Mouse (Mus musculus) heart, embryonic 13.5 days (tissue): Measurements from ENCODE around the gene Ache. TPM values are rescaled to one million over a fixed set of nuclear protein-coding genes. Genes with fewer than 3 reads are reported as not detected.
A peak's percentile ranks its signal among the peaks of the same experiment; 100 is the strongest.
"Not testable (repeated sequence)": the region's sequence is repeated elsewhere in the genome, so short reads cannot be mapped to it uniquely, and the experiment has no call there.

Experiments used
- ATAC-seq: fragments of 200-750 bp; cut with Nextera tagmentation; 2 replicates; pipeline ENCODE4 v1.8.0; 2017; ENCODE audit warnings: moderate TSS enrichment; ENCODE audit not compliant: insufficient number of reproducible peaks, low FRiP score, low TSS enrichment; ENCODE audit errors: extremely low read depth
- H3K27ac ChIP-seq: fragments of 300-500 bp; sonication (generic); replicated peaks from 2 replicates; pipeline ENCODE4 v1.5.1; 2015; ENCODE audit warnings: moderate library complexity, mild to moderate bottlenecking, inconsistent platforms
- H3K27me3 ChIP-seq: fragments of 300-500 bp; sonication (generic); replicated peaks from 2 replicates; pipeline ENCODE4 v1.6.1; 2015; ENCODE audit warnings: mild to moderate bottlenecking, inconsistent platforms
- H3K36me3 ChIP-seq: fragments of 300-500 bp; sonication (generic); 2 replicates; pipeline ENCODE4 v1.6.1; 2015; ENCODE audit warnings: mild to moderate bottlenecking, inconsistent platforms
- H3K4me1 ChIP-seq: fragments of 300-500 bp; sonication (generic); 2 replicates; pipeline ENCODE4 v1.6.1; 2015; ENCODE audit warnings: inconsistent platforms
- H3K4me2 ChIP-seq: fragments of 300-500 bp; sonication (generic); 2 replicates; pipeline ENCODE4 v1.6.1; 2015; ENCODE audit warnings: inconsistent platforms, mild to moderate bottlenecking, moderate library complexity
- H3K4me3 ChIP-seq: fragments of 300-500 bp; sonication (generic); 2 replicates; pipeline ENCODE4 v1.5.1; 2015; ENCODE audit warnings: moderate library complexity, mild to moderate bottlenecking, inconsistent platforms
- H3K9ac ChIP-seq: fragments of 300-500 bp; sonication (generic); 2 replicates; pipeline ENCODE4 v1.6.1; 2015; ENCODE audit warnings: inconsistent platforms, mild to moderate bottlenecking, moderate library complexity
- H3K9me3 ChIP-seq: fragments of 300-500 bp; sonication (generic); 2 replicates; pipeline ENCODE4 v1.6.1; 2016; ENCODE audit warnings: inconsistent platforms
- WGBS: fragments of 180-500 bp; shearing (Covaris S2); methylation state at CpG from one replicate; pipeline ENCODE4 v1.1.7; 2015; ENCODE audit warnings: mixed read lengths; 5-methylcytosine and 5-hydroxymethylcytosine counted together
- polyA plus RNA-seq: library from polyadenylated mRNA; unstranded; fragments of >200 nt; fragmentation: Nextera tagmentation; extraction: Ambion mirVana; gene quantifications from 2 replicates; pipeline ENCODE4 v1.2.1, GENCODE M21; 2015

The Ache gene
- 12.7 and 14.8 TPM in 2 replicates for polyA plus RNA-seq

DNA sequence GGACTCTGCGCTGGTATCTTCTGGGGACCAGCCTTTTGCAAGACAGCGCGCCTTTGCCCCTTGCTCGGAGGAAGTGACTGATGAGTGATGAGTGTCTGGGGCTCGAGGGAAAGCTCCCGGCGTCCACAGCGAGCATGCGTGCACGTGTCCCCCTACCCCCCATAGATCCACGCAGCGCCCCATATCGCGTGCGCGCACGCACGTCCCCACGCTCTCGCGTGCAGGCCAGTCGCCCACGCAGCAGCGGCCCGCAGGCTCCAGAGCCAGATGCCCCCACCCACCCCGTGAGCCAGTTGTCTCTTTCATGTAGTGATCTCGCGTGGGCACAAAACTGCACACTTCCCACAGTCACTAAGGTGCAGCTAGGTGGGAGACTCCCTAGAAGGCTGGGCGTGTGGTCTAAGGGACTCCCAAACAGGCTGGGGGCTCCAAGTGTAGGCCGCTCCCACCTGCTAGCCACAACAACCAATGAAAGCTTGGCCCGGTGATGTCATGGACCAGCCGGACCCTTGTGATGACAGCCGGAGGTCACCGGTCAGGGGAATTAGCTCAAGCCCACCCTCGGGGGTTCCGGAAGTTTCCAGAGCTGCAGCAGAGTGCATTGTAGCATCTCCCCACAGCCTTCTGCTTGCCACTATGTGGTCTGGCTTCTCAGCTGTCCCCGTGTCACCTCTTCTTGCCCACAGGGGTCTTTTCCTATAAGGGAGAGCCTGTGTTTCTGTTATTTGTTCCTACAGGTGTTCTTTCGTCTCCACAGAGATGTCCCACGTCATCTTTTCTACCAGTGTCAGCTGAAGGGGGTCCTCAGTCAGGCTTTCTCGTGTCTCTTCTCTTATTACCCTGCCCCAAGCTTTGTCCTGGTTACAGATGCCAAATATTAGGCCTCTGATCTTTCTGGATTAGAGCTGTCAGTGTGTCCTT is at the start of gene Ache:
TSS of gene Ache (plus strand) at position 488 of the 921 bp plus-strand sequence.
- H3K9me3 ChIP-seq, result no peaks in the 10 kb centered on the region
- peak within 1 kb of the TSS; percentile 100 for H3K4me2 ChIP-seq
- ATAC-seq, result 0 out of 2 replicates have a peak, but pooled peaks have one; percentile 3
- peak within 1 kb of the TSS; percentile 57 for H3K4me3 ChIP-seq
- WGBS, result 1% methylated on average over 40 of the region's 40 CpGs
- peaks cover 57% of the 10 kb centered on the region for H3K27me3 ChIP-seq
- H3K9ac ChIP-seq, result peak within 1 kb of the TSS; percentile 79
- H3K4me1 ChIP-seq, result peaks cover 39% of the 10 kb centered on the region
- H3K27ac ChIP-seq, result peak within 1 kb of the TSS; percentile 57
- H3K36me3 ChIP-seq, result no peaks in the 10 kb centered on the region

DNA sequence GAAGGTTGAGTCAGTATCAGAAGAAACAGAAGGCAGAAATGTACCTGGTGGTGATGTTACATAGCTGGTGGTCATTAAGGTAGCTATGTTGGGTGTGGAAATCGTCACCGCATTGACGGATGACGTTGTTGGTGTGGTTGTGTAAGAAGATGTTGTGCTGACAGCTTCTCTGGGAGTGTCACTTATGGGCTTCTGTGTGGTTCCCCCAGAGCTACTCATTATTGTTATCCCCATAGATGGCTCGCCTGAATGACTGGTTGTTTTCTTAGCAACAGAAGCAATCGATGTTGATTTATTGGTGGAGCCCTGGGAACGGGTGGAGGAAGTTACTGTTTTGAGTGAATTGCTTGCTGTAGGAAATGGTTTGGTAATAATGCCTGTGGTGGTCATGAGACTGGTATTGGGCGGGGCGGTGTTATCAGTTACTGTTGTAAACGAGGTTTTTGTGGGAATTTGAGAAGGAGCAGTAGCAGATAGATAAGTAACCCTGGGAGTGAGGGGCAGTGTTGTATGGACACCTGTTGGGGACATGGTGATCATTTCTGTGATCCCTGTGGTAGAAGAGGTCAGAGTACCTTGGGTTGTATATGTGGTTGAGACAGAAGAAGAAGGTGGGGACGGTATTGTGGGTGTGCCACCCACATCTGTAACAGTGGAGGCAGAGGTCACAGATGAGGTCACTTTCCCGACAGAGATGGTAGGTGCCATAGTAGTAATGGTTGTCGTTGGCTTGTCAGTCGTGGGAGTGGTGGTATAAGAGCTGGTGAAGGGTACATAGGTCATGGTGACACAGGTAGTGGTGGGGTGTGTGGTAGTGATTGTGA is 23.2 kb upstream of the Ache start:
- H3K4me2 ChIP-seq, result no peak overlapping the region
- H3K9ac ChIP-seq, result no peak overlapping the region
- no peak overlapping the region for H3K27ac ChIP-seq
- H3K9me3 ChIP-seq, result no peaks in the 10 kb centered on the region
- ATAC-seq, result no peak
- no peak overlapping the region for H3K4me3 ChIP-seq
- H3K36me3 ChIP-seq, result no peaks in the 10 kb centered on the region
- 71% methylated on average over 14 of the region's 14 CpGs for WGBS
- 0 out of 2 replicates have a peak, but pooled peaks cover 5% of the 10 kb centered on the region for H3K27me3 ChIP-seq
- H3K4me1 ChIP-seq, result no peaks in the 10 kb centered on the region

DNA sequence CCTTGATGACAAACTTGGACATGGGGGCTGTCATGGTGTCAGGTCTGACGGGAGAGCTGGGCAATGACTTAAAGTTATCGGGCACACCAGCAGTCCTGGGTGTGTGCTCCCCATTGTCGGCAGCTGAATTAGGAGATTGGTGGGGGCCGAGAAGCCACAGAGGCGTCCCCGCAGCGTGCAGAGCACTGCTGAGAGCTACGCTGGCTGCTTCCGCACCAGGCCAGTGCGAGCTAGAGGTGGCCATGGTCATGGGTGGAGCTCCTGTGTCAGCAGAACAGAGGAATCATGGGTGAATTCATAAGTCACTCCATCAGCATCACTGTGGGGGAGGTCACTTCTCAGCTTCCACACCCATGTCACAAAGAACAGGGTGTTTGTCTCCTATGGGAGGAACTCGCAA is 22.5 kb upstream of the Ache start:
- Histone ChIP-seq H3K4me2 (no peak overlapping the region), H3K36me3 (no peaks in the 10 kb centered on the region), H3K9me3 (no peaks in the 10 kb centered on the region), H3K9ac (no peak overlapping the region), H3K27me3 (0 out of 2 replicates have a peak, but pooled peaks cover 5% of the 10 kb centered on the region), H3K4me1 (no peaks in the 10 kb centered on the region), H3K27ac (no peak overlapping the region), H3K4me3 (no peak overlapping the region)
- 82% methylated on average over 11 of the region's 11 CpGs for WGBS
- ATAC-seq, result no peak

DNA sequence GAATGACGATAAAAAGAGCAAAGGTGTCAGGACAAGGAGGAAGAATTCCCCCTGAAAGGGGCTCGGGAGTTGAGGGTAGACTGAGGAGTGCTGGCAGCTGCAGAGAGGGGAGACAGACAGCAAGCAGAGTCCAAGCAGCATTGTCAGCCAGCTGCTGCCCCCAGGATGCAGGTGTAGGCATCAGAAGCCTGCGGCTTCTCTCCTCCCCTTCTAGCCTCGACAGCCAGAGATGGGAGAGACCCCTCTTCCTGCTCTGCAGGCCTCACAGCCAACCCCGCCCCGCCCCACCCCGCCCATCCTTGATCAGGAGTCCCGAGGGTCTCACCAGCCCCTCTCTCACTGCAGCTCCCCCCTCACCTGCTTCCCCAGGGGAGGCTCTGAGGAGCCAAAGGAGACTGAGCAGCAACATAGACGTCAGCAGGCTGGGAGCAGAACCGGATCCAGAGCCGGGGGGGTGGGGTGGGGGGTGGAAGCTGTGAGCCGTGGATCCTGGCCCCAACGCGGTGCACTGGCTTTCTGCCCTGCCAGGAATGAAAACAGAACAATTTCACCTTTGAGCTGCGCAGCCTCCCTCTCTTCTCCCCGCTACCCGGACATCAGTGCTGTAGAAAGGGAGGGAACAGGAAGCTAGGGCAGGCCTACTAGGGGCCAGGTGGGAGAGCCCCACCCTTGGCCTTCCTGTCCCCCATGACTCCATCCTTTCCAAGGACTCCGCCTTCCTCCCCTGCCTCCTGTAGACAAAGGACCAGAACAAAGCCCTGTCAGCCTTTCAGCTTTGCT is 19.0 kb upstream of the Ache start:
- 23% methylated on average over 14 of the region's 18 CpGs for WGBS
- peaks cover 6% of the 10 kb centered on the region; the same call in 1 of the 2 replicates for H3K9me3 ChIP-seq
- 0 out of 2 replicates have a peak, but pooled peaks cover 5% of the 10 kb centered on the region for H3K27me3 ChIP-seq
- no peaks in the 10 kb centered on the region for H3K4me1 ChIP-seq
- peak overlapping the region; percentile 31; the same call in 1 of the 2 replicates for H3K4me2 ChIP-seq
- ATAC-seq, result no peak
- no peaks in the 10 kb centered on the region for H3K36me3 ChIP-seq
- H3K27ac ChIP-seq, result no peak overlapping the region
- no peak overlapping the region for H3K9ac ChIP-seq
- no peak overlapping the region for H3K4me3 ChIP-seq

DNA sequence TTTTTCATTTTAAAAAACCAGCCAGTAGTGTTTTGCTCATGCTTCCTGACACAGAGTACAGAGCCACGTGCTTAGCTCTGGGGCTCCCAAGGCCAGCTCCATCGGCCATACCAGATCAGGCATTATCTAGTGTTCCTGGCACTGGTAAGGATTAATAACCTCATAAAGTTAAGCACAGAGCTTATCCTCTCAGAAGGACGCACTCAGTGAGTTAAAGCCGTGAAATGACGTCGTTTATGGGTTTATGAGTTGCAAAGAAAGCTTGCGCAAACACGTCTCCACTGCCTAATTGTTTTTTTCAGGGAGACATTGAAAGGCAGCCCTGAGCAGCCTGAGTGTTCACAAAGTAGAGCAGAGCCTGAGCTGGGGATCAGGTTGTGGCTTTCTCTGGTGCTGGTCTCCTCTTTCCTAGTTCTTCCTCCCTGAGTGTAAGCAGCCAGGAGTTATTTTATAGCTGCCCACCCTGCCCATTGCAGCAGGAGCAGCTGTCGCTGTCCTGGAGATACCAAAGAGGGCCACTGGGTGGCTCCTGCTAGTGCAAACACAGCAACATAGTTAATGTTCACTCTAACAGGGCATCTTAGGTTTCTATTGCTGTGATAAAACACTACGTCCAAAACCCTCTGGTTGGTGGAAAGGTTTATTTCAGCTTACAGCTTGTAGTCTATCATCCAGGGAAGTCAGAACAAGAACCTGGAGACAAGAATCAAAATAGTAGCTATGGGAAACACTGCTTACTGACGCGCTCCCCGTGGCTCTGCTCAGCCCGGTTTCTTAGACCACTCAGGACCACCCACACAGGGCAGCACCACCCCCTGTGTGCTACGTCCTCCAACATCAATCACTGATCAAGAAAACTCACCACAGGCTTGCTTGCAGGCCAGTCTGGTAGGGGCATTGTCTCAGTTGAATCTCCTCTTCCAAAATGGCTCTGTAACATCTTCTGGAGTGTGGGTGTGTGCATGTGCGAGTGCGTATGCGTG is 9.7 kb upstream of the Ache start:
- no peaks in the 10 kb centered on the region for H3K4me1 ChIP-seq
- H3K9me3 ChIP-seq, result peaks cover 13% of the 10 kb centered on the region; the same call in 1 of the 2 replicates
- WGBS, result 61% methylated on average over 18 of the region's 18 CpGs
- H3K27ac ChIP-seq, result no peak overlapping the region
- H3K27me3 ChIP-seq, result peaks cover 9% of the 10 kb centered on the region; the same call in 1 of the 2 replicates
- H3K4me2 ChIP-seq, result no peak overlapping the region
- no peak overlapping the region for H3K9ac ChIP-seq
- no peaks in the 10 kb centered on the region for H3K36me3 ChIP-seq
- no peak overlapping the region for H3K4me3 ChIP-seq
- no peak for ATAC-seq

DNA sequence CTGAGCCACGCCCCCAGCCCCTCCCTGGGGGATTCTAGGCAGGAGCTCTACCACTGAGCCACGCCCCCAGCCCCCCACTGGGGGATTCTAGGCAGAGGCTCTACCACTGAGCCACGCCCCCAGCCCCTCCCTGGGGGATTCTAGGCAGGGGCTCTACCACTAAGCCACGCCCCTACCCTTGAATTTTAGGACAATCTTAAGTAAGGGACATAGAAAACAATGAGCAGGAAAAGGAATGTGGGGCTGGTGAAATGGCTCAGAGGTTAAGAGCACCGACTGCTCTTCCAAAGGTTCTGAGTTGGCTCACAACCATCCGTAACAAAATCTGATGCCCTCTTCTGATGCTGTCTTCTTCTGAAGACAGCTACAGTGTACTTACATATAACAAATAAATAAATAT is 2.9 kb upstream of the Ache start:
- H3K4me1 ChIP-seq, result peaks cover 27% of the 10 kb centered on the region
- not testable (repeated sequence) for H3K9ac ChIP-seq, H3K4me2 ChIP-seq, H3K4me3 ChIP-seq, H3K27ac ChIP-seq, ATAC-seq, H3K9me3 ChIP-seq, H3K36me3 ChIP-seq
- 71% methylated on average over 6 of the region's 6 CpGs for WGBS
- H3K27me3 ChIP-seq, result peaks cover 30% of the 10 kb centered on the region

DNA sequence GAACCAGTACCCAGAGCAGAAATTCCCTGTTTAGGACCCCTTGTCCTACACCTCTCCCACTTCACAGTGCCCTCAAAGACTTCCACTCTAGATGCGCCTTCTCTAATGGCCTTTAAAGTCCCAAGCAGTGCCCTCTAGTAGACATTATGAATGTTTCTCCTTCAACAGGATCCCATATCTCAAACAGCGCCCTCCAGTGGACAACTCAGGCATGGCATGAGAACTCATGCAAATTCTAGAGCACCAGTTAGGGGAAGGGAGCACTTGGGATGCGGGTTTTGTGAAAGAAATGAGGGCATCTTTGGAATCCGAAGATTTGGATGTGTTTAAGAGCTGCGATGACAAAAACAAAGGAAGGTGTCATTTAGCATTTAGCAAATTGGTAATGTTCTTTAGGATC is 2.3 kb upstream of the Ache start:
- ATAC-seq, result no peak
- 60% methylated on average over 5 of the region's 5 CpGs for WGBS

DNA sequence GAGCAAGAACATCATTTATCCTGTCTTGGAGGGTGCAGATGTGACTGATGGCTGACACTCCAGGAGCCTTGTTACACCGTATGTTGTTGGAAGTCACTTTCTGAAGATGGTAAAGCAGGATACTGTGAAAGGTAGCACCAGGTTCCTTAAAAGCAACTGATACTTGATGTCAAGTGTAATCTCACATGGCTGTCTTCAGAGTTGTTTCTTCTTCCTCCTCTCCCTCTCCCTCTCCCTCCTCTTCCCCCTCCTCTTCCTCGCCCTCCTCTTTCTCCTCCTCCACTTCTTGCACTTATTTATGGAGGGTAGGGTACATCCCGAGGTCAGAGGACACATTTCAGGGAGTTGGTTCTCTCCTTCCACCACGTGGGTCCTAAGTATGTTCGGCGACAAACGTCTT is 1.3 kb upstream of the Ache start:
- no peak overlapping the region for H3K27ac ChIP-seq
- no peak overlapping the region for H3K4me3 ChIP-seq
- H3K9me3 ChIP-seq, result no peaks in the 10 kb centered on the region
- H3K4me1 ChIP-seq, result peaks cover 39% of the 10 kb centered on the region
- 42% methylated on average over 7 of the region's 7 CpGs for WGBS
- peak overlapping the region; percentile 50; the same call in 1 of the 2 replicates for H3K9ac ChIP-seq
- H3K36me3 ChIP-seq, result no peaks in the 10 kb centered on the region
- peaks cover 44% of the 10 kb centered on the region for H3K27me3 ChIP-seq
- no peak overlapping the region; the same call in 1 of the 2 replicates for H3K4me2 ChIP-seq
- ATAC-seq, result no peak

More for the DNA sequence above, 2.3 kb upstream of the Ache start:
- H3K4me2 ChIP-seq, result no peak overlapping the region
- no peaks in the 10 kb centered on the region for H3K9me3 ChIP-seq
- peaks cover 36% of the 10 kb centered on the region for H3K27me3 ChIP-seq
- H3K36me3 ChIP-seq, result no peaks in the 10 kb centered on the region
- H3K27ac ChIP-seq, result no peak overlapping the region
- H3K4me3 ChIP-seq, result no peak overlapping the region
- H3K4me1 ChIP-seq, result peaks cover 33% of the 10 kb centered on the region
- no peak overlapping the region for H3K9ac ChIP-seq

DNA sequence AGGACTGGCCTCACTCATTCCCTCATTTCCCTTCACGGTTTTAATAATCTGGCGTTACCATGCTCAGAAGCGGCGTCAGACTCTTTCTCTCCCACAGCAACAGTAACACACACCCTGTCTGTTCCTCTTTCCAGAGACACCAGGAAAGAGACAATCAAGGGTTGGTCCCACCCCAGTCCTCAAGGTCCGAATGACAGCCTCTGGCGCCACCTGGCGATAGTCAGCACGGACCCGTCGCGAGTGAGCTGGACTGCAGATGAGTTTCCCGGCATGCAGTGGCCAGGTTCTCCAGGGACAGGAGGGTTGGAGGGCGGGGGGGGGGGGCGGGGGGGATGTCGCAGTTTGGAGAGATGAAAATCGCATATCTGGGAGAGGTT is 676 bp upstream of the Ache start:
- WGBS, result under 1% methylated on average over 16 of the region's 16 CpGs
- ATAC-seq, result 0 out of 2 replicates have a peak, but pooled peaks have one; percentile 23
- Histone ChIP-seq H3K27ac (no peak overlapping the region), H3K4me3 (peak overlapping the region; percentile 57), H3K36me3 (no peaks in the 10 kb centered on the region), H3K4me1 (peaks cover 39% of the 10 kb centered on the region), H3K9me3 (no peaks in the 10 kb centered on the region), H3K27me3 (peaks cover 51% of the 10 kb centered on the region), H3K9ac (peak overlapping the region; percentile 79), H3K4me2 (peak overlapping the region; percentile 100)
